Mouse (Mus musculus): ENCODE data around the gene Dock1.

Dock1 gene

GRCm38 (mm10) chr7:134960871-134961270 is 290.4 kb downstream of the Dock1 start:
- no peak for DNase-seq (ENCODE audit: low spot score)

GRCm38 (mm10) chr7:134961608-134962007 is 291.2 kb downstream of the Dock1 start:
- DNase-seq (ENCODE audit: low spot score): no peak

DNA sequence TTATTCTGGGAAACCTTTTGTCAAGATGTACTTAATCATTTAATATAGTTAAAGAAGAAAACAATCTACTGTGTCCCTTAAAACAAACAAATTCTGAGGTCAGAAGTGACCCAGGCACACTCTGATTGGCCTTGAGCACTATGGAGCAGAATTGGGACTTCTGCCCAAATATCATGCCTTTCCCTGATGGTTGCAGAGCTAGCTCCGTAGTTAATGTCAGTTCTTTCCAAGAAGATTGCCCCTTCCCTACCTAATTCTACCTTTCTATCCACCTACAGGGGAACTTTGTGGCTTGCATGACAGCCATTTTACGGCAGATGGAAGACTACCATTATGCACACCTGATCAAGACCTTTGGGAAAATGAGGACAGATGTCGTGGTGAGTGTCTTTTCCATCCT is 319.8 kb downstream of the Dock1 start:
- no peak for DNase-seq (ENCODE audit: low spot score)

- no peak for DNase-seq (ENCODE audit: low spot score)
Observed at GRCm38 (mm10) chr7:134990911-134991310, 320.5 kb downstream of the Dock1 start.

GRCm38 (mm10) chr7:134994983-134995382 is 324.5 kb downstream of the Dock1 start:
- DNase-seq (ENCODE audit: low spot score): no peak

GRCm38 (mm10) chr7:135002216-135002615 is 331.8 kb downstream of the Dock1 start:
- no peak for DNase-seq (ENCODE audit: low spot score)

DNA sequence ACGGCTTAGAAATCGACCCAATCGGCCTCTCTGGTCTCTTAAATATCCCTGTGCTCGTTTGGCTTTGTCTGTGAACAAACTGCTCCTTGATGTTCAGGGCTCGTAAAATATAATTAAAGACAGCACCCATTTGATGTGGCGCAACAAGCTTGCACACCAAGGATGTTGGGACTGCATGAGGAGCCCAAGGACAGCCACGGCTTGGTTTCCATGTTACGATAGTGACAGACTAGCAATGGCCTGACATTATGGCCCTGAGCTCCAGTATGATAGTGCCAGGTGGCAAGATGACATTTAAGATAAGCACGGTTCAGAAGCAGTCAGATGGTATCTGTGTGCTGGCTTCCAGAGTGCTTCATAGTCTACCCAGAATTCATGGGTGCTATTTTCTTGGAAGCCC is 332.4 kb downstream of the Dock1 start:
- no peak for DNase-seq (ENCODE audit: low spot score)

- DNase-seq (ENCODE audit: low spot score): no peak
Observed at GRCm38 (mm10) chr7:135005964-135006560, 335.6 kb downstream of the Dock1 start.

DNA sequence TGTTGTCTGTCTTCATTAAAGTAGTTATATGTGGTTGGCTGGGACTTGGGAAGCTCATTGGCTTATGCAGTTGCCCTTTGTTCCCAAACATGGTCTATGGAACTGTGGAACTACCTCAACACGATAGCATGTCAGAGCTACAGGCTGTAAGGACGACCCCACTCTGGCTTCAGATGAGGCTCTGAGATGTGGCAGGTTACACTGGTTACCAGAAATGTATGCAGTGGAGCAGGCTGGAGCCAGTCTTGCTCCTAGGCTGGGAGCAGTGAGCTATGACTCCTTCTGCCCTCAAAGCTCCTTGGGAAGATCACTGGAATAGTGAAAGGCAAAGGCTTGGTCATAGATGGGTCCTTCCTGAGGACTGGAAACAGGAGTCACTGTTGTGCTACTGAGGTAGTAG is 337.6 kb downstream of the Dock1 start:
- no peak for DNase-seq (ENCODE audit: low spot score)

- no peak for DNase-seq (ENCODE audit: low spot score)
Observed at GRCm38 (mm10) chr7:135010997-135011396, 340.5 kb downstream of the Dock1 start.

DNA sequence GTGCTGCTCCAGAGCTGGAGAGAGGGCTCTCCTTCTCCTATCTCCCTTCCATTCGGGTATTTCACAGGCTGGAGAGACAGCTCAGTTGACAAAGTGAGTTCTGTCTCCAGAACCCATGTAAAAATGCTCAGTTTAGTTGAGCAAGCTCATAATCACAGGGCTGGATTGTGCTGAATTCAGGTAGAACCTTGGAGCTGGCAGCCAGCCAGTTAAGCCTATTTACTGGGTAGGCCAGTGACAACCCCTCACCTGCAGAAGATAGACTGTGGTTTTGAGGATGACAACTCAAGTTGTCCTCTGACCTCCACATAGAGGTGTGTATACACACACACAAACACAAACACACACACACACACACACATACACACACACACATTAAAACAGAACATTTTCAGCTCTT is 347.1 kb downstream of the Dock1 start:
- peak; percentile 46 for DNase-seq (ENCODE audit: low spot score)

DNA sequence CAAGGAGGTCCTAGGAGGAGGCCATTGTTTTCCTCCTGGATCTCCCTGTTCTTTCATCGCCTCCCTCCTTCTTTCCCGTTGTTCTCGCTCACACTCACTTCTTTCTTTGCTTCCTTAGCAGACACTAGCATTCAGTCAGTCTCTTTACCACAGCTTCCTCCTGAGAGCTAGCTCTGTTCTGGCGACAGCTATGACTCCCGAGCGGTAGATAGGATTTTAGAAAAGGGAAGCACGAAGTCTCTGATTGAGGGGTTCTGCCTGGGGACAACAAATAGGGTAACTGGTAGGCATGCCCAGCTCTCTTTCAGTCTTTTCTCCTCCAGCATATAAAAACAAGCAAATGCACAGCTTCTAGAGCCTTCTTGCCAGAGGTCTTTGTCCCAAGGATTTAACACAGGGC is 350.3 kb downstream of the Dock1 start:
- DNase-seq (ENCODE audit: low spot score): no peak

DNA sequence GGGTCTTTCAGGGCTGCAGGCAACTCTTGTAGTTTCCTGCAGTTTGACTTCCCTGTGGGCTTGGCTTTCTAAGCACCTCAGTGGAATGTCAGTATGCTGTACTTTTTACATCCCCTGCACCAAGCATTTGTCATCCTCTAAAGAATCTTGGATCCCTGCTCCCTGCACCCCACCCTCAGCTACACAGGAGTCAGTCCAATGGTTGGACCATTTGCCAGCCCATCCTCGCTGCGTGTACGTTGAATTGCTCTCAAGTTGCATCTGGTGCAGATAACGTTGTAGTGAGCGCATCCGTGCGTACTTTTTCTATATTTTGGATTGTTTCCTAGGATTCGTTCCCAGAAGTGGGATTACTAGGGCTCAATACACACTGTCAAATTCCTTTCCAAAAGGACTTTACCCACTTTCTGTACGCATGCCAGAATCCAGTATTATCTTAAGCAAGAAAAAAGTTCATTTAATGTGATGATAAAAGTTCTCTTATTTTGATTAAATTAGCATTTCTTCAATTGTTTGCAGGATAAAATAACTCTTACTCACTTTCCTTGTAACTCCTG is 351.2 kb downstream of the Dock1 start:
- DNase-seq (ENCODE audit: low spot score): no peak

- no peak for DNase-seq (ENCODE audit: low spot score)
Observed at GRCm38 (mm10) chr7:135024531-135024930, 354.1 kb downstream of the Dock1 start.

GRCm38 (mm10) chr7:135028716-135029115 is 358.3 kb downstream of the Dock1 start:
- DNase-seq (ENCODE audit: low spot score): no peak

- no peak for DNase-seq (ENCODE audit: low spot score)
Observed at GRCm38 (mm10) chr7:135029136-135029535, 358.7 kb downstream of the Dock1 start.

DNA sequence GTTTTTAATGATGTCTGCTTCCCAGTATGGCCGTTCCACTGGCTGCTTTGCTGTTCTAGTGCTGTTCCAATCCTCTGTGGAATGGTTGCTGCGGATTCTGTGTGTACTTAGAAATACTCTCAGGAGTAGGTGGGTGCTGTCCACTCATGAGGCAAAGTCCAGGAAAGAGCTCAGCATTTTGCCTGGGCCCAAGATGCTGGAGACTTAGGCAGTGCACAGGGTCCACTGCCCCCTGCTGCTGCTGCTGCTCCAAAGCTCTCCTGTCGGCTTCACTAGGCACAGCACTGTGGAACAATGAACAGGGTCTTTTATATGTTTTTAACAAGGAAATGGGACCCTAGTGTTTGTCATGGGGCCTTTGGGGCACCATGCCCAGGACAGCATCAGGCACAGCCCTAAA is 361.0 kb downstream of the Dock1 start:
- DNase-seq (ENCODE audit: low spot score): no peak

GRCm38 (mm10) chr7:135034811-135035210 is 364.4 kb downstream of the Dock1 start:
- no peak for DNase-seq (ENCODE audit: low spot score)

DNA sequence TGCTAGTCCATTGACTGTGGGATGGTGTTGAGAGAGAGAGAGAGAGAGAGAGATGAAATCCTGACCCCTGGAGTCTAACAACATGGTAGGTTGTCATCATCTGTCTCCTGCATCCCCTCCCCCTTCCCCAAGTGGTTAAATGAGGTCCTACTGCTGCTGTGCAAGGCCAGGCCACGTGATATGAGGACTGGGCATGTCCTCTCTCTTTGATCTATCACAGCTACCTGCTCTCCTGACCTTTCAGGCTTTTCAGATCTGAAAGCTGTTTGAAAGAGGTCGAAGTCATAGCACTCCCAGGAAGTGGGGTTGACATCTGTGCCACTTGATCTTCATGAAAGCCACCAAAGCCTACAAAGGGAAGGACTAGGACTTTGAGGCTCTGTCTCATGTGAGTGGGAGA is 365.2 kb downstream of the Dock1 start:
- DNase-seq (ENCODE audit: low spot score): no peak

DNA sequence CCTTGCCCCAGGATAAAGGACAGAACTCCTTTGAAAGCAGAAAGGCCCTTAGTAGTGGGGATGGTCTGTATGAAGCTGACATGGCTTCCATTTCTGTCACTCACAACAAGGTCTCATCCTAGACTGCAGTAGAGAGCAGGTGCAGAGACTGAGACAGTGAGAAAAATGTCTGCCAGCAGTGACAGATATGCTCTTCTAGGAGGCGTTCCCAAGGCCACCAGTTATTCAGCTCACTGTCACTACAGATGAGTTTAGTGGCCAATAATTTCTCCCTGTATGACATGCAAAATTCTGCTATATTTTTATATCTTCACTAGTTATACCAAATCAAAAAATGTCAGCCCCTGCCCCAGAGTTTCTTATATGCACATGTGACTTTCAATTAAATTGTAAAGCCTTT is 368.5 kb downstream of the Dock1 start:
- DNase-seq (ENCODE audit: low spot score): no peak

- no peak for DNase-seq (ENCODE audit: low spot score)
Observed at GRCm38 (mm10) chr7:135043931-135044765, 373.7 kb downstream of the Dock1 start.

- no peak for DNase-seq (ENCODE audit: low spot score)
Observed at GRCm38 (mm10) chr7:135049416-135049815, 379.0 kb downstream of the Dock1 start.

- DNase-seq (ENCODE audit: low spot score): no peak
Observed at GRCm38 (mm10) chr7:135053186-135053715, 382.8 kb downstream of the Dock1 start.
